ENCODE assay signal across 7 mouse cellular contexts in the genomic region with DNA sequence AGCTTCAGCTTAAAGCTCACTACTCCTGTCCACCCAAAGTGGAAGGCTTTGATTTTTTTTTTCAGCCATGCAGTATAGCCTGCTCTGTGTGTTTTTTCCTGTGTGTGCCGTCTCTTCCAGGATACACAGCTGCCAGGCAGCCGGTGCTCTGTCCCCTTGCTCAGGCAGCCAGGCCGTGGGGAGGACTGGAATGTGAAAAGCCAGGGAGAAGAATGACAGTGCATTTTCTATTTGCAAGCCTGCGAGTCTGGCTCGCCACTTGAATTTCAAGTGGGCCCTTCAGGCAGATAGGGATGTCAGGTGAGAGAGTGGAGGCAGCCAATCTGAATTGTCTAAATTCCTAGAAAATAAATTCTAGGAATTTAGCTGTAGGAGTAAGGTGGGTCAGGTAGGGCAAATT. TPM values are rescaled to one million over a fixed set of nuclear protein-coding genes. Genes with fewer than 3 reads are reported as not detected.
DNase-seq lines count a peak whose midpoint lies in the region; ATAC-seq lines count a peak whose summit lies in the region.

No protein-coding gene starts in this region.

- H3K9ac ChIP-seq in neural tube, embryonic 13.5 days = no peak overlapping the region
- H3K9ac ChIP-seq in stomach, embryonic 14.5 days (replicated peaks; ENCODE audit: low read depth, low read length) = no peak overlapping the region

- H3K4me1 ChIP-seq in neural tube, embryonic 13.5 days (replicated peaks) = peaks cover 21% of the 10 kb centered on the region
- peaks cover 14% of the 10 kb centered on the region; the same call in 1 of the 2 replicates for H3K4me1 ChIP-seq in stomach, embryonic 14.5 days (ENCODE audit: control insufficient read depth, insufficient read depth, low read length)

- no peak for ATAC-seq in neural tube, embryonic 13.5 days (ENCODE audit: low read depth)
- peak; percentile 47; the same call in 1 of the 2 replicates for ATAC-seq in stomach, embryonic 14.5 days (ENCODE audit: insufficient number of reproducible peaks, insufficient read depth, low FRiP score, low read depth)

- WGBS in neural tube, embryonic 13.5 days = 25% methylated on average over 5 of the region's 5 CpGs
- 14% methylated on average over 5 of the region's 5 CpGs for WGBS in stomach, embryonic 14.5 days

- H3K36me3 ChIP-seq in neural tube, embryonic 13.5 days = no peaks in the 10 kb centered on the region
- no peaks in the 10 kb centered on the region for H3K36me3 ChIP-seq in stomach, embryonic 14.5 days (ENCODE audit: control insufficient read depth, insufficient read depth, low read length)

- no peaks in the 10 kb centered on the region for H3K9me3 ChIP-seq in neural tube, embryonic 13.5 days
- no peaks in the 10 kb centered on the region for H3K9me3 ChIP-seq in stomach, embryonic 14.5 days (ENCODE audit: control insufficient read depth, low read depth, low read length)

- no peak for DNase-seq in neural tube, embryonic 10.5 days (ENCODE audit: extremely low spot score, low spot score)
- peak; percentile 67 to 81 for DNase-seq in heart, adult 18-20 months
- peak; percentile 44 for DNase-seq in kidney, postnatal 10 days
- no peak for DNase-seq in spleen, postnatal 10 days (ENCODE audit: low spot score in 2 of 2)
- DNase-seq in natural killer cell, adult 2 months (ENCODE audit: low spot score in 2 of 2) = no peak

- peak overlapping the region; percentile 59; the same call in 1 of the 2 replicates for H3K27ac ChIP-seq in neural tube, embryonic 13.5 days (replicated peaks)
- no peak overlapping the region for H3K27ac ChIP-seq in stomach, embryonic 14.5 days (ENCODE audit: low read length)

- no peak overlapping the region for H3K4me3 ChIP-seq in neural tube, embryonic 13.5 days
- H3K4me3 ChIP-seq in stomach, embryonic 14.5 days (ENCODE audit: low read depth, low read length) = no peak overlapping the region

- H3K4me2 ChIP-seq in neural tube, embryonic 13.5 days = no peak overlapping the region
- H3K4me2 ChIP-seq in stomach, embryonic 14.5 days (replicated peaks; ENCODE audit: low read depth, low read length) = no peak overlapping the region

- no peaks in the 10 kb centered on the region for H3K27me3 ChIP-seq in neural tube, embryonic 13.5 days
- H3K27me3 ChIP-seq in stomach, embryonic 14.5 days (ENCODE audit: control insufficient read depth, insufficient read depth, low read length) = no peaks in the 10 kb centered on the region

RNA-seq across cellular contexts. Expression of gene Ahnak, which starts 38.7 kb away (rescaled TPM):
- 4.8 and 4.9 TPM in 2 replicates for polyA plus RNA-seq in neural tube, embryonic 13.5 days (2015; fragmentation: Nextera tagmentation; extraction: Ambion mirVana)
- 100 to 1,000 TPM; 341 to 356 TPM for total RNA-seq in heart, adult 18-20 months (2021)
- 33.4 and 40.6 TPM in 2 replicates for polyA plus RNA-seq in stomach, embryonic 14.5 days (2014; fragmentation: Nextera tagmentation; extraction: Ambion mirVana)

RNA-seq across cellular contexts. Expression of gene Scgb1a1, which starts 60.0 kb away (rescaled TPM):
- polyA plus RNA-seq in neural tube, embryonic 13.5 days (2015; fragmentation: Nextera tagmentation; extraction: Ambion mirVana) = not detected in 2 replicates
- 10 to 100 TPM in 1 of 2 experiments, not detected in 1; 80.4 TPM for total RNA-seq in heart, adult 18-20 months (2021)
- not detected in 2 replicates for polyA plus RNA-seq in stomach, embryonic 14.5 days (2014; fragmentation: Nextera tagmentation; extraction: Ambion mirVana)

Comparison
In these comparisons a context has a peak if more than half of its experiments do, and no peak if none do; other contexts are left out.
1. DNase-seq: peak in heart, adult 18-20 months (2 of 2) and kidney, postnatal 10 days (single experiment); none in neural tube, embryonic 10.5 days (single experiment), spleen, postnatal 10 days (0 of 2) and natural killer cell, adult 2 months (0 of 2).